Mouse (Mus musculus): ENCODE results near the gene Lhx5.

- TF ChIP-seq MYC (IDR thresholded peaks at IDR 0.05; ENCODE audit: low read depth, low read length) (no peak), ZC3H11A (IDR thresholded peaks at IDR 0.05; ENCODE audit: low read depth, low read length) (no peak), CTCF (conservative IDR thresholded peaks at IDR 0.05 in 1 of 2, IDR thresholded peaks at IDR 0.05 in 1 of 2; ENCODE audit: low read depth in 2 of 2, low read length in 2 of 2) (no peak), POLR2A (IDR thresholded peaks at IDR 0.05; ENCODE audit: low read depth, low read length) (no peak), KAT2A (IDR thresholded peaks at IDR 0.05; ENCODE audit: insufficient replicate concordance, low read length) (peak; percentile 50; the same call in 1 of the 2 replicates), EP300 (IDR thresholded peaks at IDR 0.05; ENCODE audit: low read length) (peak; percentile 58), E2F4 (IDR thresholded peaks at IDR 0.05; ENCODE audit: insufficient replicate concordance, low read depth, low read length) (no peak), POLR2AphosphoS2 (IDR thresholded peaks at IDR 0.05; ENCODE audit: low read depth, low read length) (no peak), RCOR1 (conservative IDR thresholded peaks at IDR 0.05; ENCODE audit: low read depth, low read length) (no peak), UBTF (IDR thresholded peaks at IDR 0.05; ENCODE audit: low read depth, low read length) (no peak)
These were observed 59.2 kb downstream of the Lhx5 start for GRCm38 (mm10) chr5:120490679-120491192.
